Mouse (Mus musculus): ENCODE data around the gene H2afv.

Gene H2afv

DNA sequence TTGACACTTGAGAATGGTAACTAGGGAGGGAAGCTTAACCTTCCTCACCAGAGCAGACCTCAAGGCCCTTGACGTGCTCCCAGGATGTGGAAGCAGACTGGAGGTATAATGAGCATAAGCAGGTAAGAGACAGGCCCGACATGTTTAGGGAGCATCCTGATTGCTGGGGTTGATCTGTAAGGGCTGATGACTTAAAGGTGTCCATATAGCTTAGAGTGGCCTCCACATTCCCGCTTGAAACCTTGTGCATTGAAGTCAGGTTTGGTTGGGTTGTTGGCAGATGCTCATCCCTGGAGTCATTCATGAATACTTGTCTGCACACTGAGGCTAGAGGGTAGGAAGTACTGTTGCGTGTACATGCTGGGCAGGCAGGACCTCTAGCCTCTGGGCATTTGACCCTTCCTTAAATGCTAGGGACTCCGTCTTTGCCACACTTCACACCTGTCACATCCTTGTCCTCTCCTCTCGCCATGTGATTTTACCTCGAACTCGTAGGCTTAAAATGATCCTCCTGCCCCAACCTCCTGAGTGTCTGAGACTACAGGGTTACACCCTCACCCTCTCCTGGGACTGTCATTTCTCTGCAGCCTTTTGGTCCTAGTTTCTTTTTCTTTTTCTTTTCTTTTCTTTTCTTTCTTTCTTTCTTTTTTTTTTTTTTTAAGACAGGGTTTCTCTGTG lies 53.7 kb downstream of the H2afv start:
- in situ Hi-C loops (cut with MboI), result no loop called here

GRCm38 (mm10) chr11:6389483-6389921 lies 54.7 kb downstream of the H2afv start:
- in situ Hi-C loops (cut with MboI), result no loop called here

DNA sequence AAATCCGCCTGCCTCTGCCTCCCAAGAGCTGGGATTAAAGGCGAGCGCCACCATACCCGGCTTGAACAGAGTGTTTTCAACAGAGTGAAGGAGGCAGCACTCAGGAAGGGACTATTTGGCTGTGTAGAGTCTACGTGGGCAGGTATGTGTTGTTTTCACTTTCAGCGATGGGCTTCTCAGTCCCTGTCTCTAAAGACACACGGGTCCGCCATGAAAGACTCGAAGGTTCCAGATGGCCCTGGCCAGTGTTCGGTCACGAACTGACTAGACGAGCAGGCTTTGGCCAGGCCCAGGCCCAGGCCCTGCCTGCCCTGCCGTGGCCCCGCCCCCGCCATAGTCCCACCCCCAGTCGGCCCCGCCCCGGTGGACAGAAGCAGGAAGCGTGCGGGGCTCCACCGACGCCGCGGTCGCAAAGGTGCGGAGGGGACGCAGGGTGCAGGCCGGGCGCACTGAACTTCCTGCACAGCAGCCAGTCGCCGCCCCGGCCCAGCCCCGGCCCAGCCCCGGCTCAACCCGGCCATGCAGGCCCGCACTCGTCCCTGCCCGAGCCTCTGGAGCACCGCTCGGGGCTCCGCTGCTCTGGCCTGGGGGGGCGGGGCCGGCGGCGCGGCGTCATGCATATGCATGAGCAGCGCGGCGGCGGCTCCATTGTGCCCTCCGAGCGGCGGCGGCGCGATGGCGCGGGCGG lies 55.4 kb downstream of the H2afv start, which contains the start of gene Zmiz2:
TSS of gene Zmiz2 (plus strand) at position 349 of the 688 bp plus-strand sequence.
- in situ Hi-C loops (cut with MboI), result no loop called here

DNA sequence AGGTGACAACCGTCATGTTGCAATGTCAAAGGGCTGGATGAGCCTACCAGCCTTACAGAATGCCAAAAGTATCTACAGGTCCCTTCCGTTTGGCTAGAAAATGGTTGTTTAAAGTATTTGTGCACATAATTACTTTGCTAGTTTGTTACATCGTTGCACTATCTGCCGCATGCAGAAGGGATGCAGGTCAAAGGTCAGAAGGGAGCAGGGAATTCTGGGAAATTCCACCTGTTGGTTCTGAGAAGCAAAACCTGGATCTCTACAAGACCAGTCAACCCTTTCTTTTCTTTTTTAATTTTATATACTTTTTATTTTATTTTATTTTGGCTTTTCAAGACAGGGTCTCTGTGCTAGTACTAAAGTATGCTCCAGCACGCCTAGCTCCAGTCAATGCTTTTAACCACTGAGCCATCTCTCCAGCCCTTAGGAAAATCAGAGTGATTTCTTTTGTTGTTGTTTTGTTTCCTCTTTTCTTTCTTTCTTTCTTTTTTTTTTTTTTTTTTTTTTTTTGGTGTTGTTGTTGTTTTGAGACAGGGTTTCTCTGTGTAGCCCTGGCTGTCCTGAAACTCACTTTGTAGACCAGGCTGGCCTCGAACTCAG lies 56.0 kb downstream of the H2afv start:
- in situ Hi-C loops (cut with MboI), result no loop called here

DNA sequence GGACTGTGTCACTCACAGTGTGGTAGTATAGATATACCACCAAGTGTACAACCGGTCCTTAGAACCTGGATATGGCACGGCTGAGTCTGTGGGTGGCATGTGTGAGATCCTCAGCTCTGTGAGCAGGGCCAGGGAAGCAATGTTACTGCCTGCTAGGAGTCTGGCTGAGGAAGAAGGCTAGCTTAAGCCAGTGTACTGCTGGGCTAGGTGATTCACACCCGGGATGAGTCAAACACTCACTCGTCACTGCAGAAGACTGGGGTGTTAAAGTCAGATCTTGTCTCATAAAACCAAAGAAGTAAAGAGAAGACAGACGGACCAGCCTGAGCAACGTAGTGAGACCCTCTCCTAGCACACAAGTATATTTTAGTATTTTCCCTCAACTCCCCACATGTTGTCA lies 63.3 kb downstream of the H2afv start:
- in situ Hi-C loops (cut with MboI), result no loop called here
